Mouse (Mus musculus): ENCODE measurements around the gene Mov10.

Mov10 gene

DNA sequence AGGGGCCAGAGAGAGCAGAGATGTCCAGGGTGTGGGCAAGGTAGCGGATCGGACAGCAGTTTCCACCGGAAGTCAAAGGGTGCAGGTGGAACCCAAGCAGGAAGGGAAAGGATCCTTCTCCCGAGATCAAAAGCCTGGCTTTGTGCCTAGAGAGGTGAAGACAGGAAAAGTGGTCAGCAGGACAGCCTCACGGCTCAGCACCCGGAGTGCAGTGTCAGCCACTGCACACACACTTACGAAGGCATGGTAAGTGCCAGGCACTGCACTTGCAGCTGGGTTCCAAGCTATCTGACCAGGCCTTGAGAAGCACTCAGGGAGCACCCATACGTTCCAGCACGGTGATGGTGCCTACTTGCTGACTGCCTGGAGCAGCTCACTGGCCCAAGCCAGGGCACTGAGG, 12.8 kb downstream of the Mov10 start:
- DNase-seq (ENCODE audit: low read depth, low spot score), result no peak

GRCm38 (mm10) chr3:104804312-104804711, 14.1 kb downstream of the Mov10 start:
- no peak for DNase-seq (ENCODE audit: low read depth, low spot score)

DNA sequence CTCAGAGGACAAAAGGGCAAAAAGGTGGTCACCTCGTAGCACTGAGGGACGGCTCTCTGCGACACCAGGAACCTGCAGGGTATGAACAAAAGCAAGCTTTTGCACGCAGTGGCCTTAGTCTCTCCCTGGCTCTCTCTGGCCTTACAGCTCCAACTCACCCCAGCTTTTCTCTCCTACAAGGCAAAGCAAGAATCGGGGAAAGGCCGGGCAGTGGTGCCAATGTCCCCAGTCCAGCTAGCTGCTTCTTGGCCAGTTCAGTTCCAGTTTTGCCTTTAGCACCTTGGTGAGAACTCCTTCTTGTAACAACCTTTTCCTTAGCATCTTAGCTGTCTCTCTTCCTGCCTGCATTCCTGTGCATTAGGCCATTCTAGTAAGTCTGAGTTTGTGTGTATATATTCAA, 16.9 kb downstream of the Mov10 start:
- no peak for DNase-seq (ENCODE audit: low read depth, low spot score)

DNA sequence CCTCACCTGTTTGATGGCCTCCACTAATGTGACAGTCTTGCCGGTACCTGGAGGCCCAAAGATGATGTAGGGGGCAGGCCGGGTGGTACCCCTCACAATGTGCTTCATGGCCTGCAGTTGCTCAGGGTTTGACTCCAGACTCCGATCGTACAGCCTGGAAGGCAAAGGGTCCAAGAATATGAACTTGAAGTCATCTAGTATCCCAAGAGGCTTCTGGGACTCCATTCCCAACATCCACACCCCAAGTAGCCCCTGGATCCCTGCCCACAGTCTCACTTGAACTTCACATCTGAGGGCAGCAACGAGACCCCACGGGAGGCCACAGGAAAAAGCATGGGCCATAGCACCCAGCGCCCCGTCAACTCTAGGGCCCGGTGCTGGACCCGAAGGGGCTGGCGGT, 17.7 kb downstream of the Mov10 start:
- DNase-seq (ENCODE audit: low read depth, low spot score), result no peak

DNA sequence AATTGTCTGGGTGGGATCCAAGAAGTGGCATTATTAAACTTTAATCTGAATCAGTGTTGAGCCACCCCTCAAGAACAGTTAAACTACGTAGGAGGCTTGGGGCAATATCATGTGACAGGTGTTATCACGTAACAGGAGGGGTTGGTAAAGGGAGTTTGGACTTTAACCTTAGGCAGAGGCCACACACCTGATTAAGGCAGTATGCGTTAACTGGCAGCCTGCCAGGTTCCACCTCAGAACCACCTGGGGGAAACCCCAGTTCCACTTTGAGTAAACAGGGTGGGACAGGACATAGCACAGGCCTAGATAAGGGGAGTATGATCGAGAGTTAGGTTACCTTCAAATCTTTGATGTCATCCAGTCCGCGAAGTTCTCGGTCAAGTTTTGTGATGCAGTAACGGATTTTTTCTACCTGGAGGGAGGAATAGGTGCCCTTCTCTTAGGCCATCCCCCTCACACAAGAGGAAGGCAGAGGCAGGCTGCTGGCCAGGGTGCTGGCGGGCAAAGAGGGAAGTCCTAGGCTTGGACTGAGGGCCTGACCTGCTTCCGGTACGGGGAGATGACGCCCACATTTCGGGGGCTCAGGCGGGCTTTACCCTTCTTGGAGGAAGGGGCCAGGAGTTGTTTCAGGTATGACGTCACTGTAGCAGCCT, 21.8 kb downstream of the Mov10 start:
- no peak for DNase-seq (ENCODE audit: low read depth, low spot score)

DNA sequence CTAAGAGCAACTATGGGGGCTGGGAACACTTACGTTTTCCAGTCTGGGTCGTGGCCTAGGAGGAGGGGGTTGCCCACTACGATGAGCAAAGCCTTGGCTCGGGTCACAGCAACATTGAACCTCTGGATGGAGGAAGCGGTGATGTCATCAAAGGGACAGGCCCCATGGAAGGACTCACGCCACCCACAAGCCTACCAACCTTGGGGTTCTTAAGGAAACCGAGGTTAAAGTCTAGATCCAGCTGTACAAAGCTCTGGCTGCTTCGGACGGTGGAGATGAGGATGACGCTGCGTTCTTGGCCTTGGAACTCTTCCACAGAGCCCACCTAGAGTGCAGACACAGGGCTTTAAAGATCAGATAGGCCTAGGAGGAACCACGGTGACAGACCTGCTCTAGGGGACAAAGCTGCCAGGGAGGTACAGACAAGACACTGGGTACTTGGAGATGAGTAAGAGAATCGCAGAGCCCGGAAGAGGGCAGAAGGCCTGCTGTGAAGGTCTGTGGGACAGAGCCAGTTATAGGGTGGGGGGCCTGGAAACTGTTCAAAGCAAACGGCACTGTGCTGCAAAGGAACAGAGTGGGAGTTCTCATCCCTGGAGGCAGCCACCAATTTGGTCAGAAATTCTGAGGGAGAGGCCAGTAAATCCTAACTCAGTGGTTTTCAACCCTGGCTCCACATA, 22.6 kb downstream of the Mov10 start:
- no peak for DNase-seq (ENCODE audit: low read depth, low spot score)

GRCm38 (mm10) chr3:104794953-104795470, 23.4 kb downstream of the Mov10 start:
- DNase-seq (ENCODE audit: low read depth, low spot score), result no peak

DNA sequence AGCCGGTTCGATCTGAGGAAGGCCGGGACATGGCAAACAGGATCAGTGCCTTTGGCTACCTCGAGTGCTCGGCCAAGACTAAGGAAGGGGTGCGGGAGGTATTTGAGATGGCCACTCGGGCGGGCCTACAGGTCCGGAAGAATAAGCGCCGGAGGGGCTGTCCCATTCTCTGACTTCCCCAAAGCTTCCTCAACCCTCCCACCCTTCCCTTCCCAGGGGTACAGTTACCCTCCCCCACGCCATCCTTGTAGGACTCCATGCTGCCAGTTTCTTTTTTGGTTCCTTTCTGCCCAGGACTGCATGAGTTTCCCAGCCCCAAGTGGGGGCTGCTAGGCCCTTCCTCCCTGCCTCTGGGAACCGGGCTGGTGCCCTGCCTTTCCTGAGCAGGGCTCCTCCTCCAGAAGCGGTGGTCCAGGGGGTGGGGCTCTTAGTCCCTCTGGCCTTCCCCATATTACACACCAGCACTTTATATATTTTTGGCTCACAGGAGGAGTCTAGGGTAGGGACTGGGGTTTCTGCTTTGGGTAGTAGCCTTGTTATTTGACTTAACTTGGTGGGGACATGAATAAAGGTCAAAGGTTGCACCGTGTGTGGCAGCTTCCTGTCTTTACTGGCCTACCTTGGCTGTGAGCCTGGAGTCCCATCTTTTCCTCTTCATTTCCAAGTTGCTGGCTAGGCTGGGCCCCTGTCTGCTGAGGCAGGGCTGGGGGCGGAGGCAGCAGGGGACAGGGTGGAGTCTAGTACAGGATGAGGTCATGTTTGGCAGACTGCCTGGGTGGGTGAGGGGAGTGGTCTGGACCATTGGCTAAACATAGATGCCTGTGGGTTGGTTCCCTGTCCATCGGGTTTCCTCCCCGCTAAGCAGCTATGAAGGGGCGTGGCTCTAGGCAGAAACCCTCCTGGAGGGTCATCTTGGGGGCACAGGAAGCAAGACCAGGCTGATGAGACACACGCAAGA, 24.2 kb downstream of the Mov10 start:
- peak; percentile 75 for DNase-seq (ENCODE audit: low read depth, low spot score)

GRCm38 (mm10) chr3:104792360-104793270, 25.7 kb downstream of the Mov10 start:
- DNase-seq (ENCODE audit: low read depth, low spot score), result no peak

GRCm38 (mm10) chr3:104791671-104792070, 26.7 kb downstream of the Mov10 start:
- no peak for DNase-seq (ENCODE audit: low read depth, low spot score)

DNA sequence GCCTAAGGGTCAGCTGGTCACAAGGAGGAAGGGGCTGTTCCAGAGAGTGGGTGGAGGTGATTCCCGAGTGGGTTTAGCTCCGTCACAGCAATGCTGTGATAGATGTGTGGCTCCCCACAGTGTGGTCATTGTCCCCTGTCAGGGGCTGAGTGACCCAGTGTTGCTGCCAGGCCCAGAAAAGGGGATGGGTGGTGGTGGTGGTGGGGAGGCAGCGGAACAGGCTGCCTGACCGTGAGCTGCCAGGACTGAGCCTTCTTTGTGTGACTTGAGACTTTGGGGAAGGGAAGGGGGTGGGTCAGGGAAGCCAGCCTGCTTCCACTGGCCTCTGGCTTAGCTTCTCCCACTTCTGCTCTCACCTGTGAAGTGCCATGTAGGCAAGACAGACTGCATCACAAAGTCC, 27.3 kb downstream of the Mov10 start:
- DNase-seq (ENCODE audit: low read depth, low spot score), result no peak

DNA sequence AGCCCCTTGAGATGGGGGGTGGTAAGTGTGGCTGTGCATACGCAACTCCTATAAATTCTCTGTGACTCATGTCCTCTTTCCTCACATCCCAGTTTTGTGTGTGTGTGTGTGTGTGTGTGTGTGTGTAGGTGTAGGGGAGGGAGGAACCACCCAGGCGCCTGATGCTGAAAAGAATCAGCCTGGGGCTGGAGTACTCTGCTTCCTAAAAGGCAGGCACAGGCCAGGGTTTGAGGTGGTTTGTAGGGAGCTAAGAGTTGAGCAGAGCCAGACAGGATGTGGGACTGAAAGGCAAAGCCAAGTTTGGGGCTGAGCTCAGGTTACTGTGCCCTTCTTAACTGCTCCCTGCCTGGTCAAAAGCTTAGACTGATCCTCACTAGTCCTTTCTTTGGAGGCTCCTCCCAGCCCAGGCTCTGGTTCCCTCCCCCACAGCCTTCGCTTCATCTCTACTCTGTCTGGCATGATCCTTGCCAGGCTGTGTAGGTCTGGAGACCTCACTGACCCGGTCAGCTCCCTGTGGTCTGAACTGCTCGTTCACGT, 27.9 kb downstream of the Mov10 start:
- no peak for DNase-seq (ENCODE audit: low read depth, low spot score)

- DNase-seq (ENCODE audit: low read depth, low spot score), result no peak
These were observed 28.5 kb downstream of the Mov10 start for GRCm38 (mm10) chr3:104789822-104790221.

- DNase-seq (ENCODE audit: low read depth, low spot score), result no peak
These were observed 29.1 kb downstream of the Mov10 start for GRCm38 (mm10) chr3:104789312-104789605.

DNA sequence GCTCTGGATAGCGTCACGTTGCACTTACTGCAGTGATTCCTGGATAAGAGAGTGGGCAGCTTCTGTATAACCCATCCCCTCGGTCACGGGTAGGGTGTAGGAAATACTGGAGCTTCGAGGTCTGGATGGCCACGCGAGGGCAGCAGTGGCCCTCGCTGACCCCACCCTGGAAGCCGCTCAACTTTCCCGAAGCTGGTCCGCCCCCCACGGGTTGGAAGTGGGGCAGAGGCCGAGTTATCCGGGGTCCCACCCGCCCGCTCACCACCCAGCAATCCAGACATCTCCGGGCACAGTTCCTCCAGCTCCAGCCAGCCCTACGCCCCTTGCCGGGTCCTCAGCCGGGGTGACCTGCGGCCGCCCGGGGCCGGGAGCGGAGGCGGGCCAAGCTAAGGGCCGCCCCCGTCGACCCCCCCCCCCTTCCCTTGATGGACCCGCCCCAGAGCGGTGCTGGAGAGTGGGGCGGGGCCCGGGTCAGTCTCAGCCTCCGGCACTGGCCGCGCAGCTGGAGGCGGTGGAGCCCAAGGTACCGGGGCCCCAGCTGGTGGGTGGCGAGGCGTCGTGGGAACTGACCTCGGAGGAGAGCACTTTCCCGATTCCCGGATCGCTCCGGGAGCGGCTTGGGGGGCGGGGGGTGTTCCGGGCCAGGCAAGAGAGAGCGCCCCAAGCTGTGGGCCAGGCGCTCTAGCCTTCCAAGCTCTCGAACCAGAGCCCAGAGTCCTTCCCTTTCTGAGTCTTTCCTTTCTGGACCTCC, 29.6 kb downstream of the Mov10 start:
- DNase-seq (ENCODE audit: low read depth, low spot score), result no peak

DNA sequence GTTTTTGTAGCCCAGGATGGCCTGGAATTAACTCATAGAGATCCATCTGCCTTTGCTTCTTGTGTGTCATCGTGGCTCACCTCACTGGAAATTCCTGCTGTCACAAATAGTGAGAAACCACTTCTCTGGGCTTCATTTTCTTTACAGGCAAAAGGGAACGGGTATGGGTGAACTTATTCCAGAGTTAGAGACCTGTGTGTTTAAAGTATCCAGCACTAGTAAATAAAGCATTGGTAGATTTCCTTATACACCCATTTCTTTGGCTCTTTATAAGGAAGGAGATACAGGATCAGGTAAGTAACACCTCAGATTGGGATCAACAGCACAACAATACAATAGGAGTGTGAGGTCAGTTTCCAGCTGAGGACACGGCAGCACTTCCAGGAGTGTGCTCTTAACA, 30.3 kb downstream of the Mov10 start, which contains the start of gene Rhoc:
Gene Rhoc, plus strand, starts transcription at position 301 of the 400 bp plus-strand sequence.
- no peak for DNase-seq (ENCODE audit: low read depth, low spot score)

DNA sequence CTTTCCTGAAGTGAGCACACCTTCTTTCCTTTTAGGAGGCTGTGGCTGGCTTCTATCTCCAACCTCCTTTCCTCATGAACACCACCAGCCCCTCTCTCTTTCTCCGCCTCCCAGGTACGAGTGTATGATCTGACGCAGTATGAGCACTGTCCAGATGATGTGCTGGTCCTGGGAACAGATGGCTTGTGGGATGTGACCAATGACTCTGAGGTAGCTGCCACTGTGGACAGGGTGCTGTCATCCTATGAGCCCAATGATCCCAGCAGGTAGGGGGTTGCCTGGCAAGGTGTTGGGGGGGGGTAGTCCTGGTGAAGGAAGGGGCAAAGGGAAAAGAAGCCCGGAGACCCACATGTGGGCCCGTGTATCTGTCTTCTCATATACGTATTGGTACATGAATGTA, 33.1 kb downstream of the Mov10 start:
- no peak for DNase-seq (ENCODE audit: low read depth, low spot score)

DNA sequence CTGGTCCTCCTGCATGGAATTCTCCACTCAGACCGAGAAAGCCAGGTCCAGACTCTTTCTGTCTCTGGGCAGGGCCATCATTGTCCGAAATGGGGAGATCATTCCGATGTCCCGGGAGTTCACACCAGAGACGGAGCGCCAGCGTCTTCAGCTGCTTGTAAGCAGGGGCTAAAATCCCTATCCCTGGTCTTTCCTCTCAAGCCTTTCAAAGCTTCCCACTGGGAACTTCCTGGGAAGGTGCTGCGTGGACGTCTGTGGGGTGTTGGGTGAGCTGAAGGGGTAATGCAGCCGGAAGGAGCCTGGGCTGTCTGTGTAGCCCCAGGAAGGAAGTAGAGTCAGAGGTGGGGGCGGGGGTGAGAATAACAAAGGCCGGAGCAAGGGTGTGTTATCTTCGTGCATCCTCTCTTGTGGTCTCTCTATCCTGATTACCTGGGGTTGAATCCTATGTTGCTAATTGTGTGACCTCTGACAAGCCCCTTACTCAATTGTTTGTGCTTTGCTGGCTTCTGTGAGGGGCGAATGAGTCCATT, 34.3 kb downstream of the Mov10 start:
- DNase-seq (ENCODE audit: low read depth, low spot score), result no peak

DNA sequence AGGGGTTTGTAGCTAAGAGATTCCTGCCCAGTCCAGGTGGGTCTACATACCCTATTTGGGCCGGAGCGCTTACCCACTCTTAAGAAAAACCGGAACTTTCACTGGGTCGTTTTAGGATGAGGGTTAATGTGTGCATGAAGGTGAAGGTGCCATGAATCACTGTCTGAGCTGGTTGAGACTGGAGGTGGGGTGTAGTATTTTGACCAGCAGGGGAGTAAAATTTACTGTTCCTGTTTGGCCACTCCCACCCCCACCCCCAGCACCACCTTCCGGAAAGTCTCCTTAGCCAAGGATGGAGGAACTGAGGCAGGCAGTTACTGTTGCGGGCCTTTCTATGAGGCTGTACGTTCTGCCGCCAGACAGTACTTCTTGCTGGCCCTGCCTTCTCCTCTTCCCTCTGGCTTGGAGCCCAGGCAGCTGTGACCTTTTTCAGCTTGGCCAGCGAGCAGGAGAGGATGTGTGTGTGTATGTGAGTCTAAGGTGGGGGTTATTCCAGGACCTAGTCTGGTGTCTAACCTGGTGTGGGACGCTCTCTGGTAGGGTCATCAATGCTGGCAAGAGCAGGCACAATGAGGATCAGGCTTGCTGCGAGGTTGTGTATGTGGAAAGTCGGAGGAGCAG, 36.2 kb downstream of the Mov10 start:
- no peak for DNase-seq (ENCODE audit: low read depth, low spot score)

Data from WW6 (cell line).